Mouse (Mus musculus) liver, postnatal 0 days (tissue): Measurements from ENCODE around the gene Itga5.

Source experiments
- CTCF ChIP-seq: sonication (generic); IDR thresholded peaks from 2 replicates; pipeline ENCODE4 v1.5.1; 2016; ENCODE audit warnings: antibody characterized with exemption, low read depth
- EP300 ChIP-seq: IDR thresholded peaks from 2 replicates; pipeline ENCODE4 v1.6.1; 2016; ENCODE audit warnings: antibody characterized with exemption, low read depth, mild to moderate bottlenecking

GRCm38 (mm10) chr15:103297313-103297712 is 69.2 kb downstream of the Itga5 start:
- no peak for TF ChIP-seq CTCF
- no peak for TF ChIP-seq EP300
